ENCODE assay signal across 8 mouse cellular contexts in genomic region chr13:99516448-99516881, GRCm38 (mm10). TPM values are rescaled to one million over a fixed set of nuclear protein-coding genes. Genes with fewer than 3 reads are reported as not detected.
DNase-seq lines count a peak whose midpoint lies in the region; ATAC-seq lines count a peak whose summit lies in the region.

Gene Map1b, minus strand, starts transcription at chr13:99516540.

- H3K36me3 ChIP-seq in lung, embryonic 16.5 days (ENCODE audit: control insufficient read depth, insufficient read depth, low read length), result no peaks in the 10 kb centered on the region

- ATAC-seq in hematopoietic stem cell, adult 5-6 weeks (replicated peaks in 1 of 2; ENCODE audit: insufficient read depth in 1 of 2, low FRiP score in 2 of 2, low TSS enrichment in 1 of 2, low read depth in 1 of 2, poor library complexity in 2 of 2, severe bottlenecking in 2 of 2), result peak; percentile 19 to 41; a peak in 2 of 4 replicates
- ATAC-seq in lung, embryonic 16.5 days (ENCODE audit: low read depth), result peak; percentile 84

- peak within 1 kb of the TSS; percentile 57 for H3K27ac ChIP-seq in lung, embryonic 16.5 days (ENCODE audit: low read length)

- H3K4me3 ChIP-seq in lung, embryonic 16.5 days (ENCODE audit: low read length), result peak within 1 kb of the TSS; percentile 72

- H3K27me3 ChIP-seq in lung, embryonic 16.5 days (ENCODE audit: control insufficient read depth, insufficient read depth, low read depth, low read length), result peaks cover 3% of the 10 kb centered on the region; the same call in 1 of the 2 replicates

- peak within 1 kb of the TSS; percentile 73 for H3K9ac ChIP-seq in lung, embryonic 16.5 days (ENCODE audit: low read length)

- DNase-seq in WW6 (ENCODE audit: low read depth, low spot score), result peak; percentile 45
- peak; percentile 86 for DNase-seq in cerebellum, adult 8-10 months
- DNase-seq in frontal cortex, adult 2 months (ENCODE audit: extremely low spot score in 1 of 2, low spot score in 1 of 2), result peak; percentile 60 to 82
- DNase-seq in layer of hippocampus, postnatal 10 days (ENCODE audit: low spot score in 2 of 2), result peak; percentile 75 to 81
- DNase-seq in retina, postnatal 1 day, result peak; percentile 93
- DNase-seq in c-Kit-positive CD71-positive TER-119-positive erythroid progenitor cells, embryonic 14.5 days (ENCODE audit: low spot score), result no peak

- H3K4me2 ChIP-seq in lung, embryonic 16.5 days (ENCODE audit: low read depth, low read length), result peak within 1 kb of the TSS; percentile 96

- under 1% methylated on average over 26 of the region's 32 CpGs for WGBS in lung, embryonic 16.5 days

- no peaks in the 10 kb centered on the region for H3K9me3 ChIP-seq in lung, embryonic 16.5 days (ENCODE audit: control insufficient read depth, low read length)

- H3K4me1 ChIP-seq in lung, embryonic 16.5 days (replicated peaks; ENCODE audit: control insufficient read depth, insufficient read depth, low read length), result peaks cover 24% of the 10 kb centered on the region

RNA-seq across cellular contexts. Expression of gene Map1b, which starts in this region (rescaled TPM):
- 145 and 146 TPM in 2 replicates for polyA plus RNA-seq in frontal cortex, adult 2 months (2012; rRNA removed)
- total RNA-seq in hematopoietic stem cell, adult 5-6 weeks (2017), result 0.06 and 0.15 TPM in 2 replicates
- total RNA-seq in layer of hippocampus, postnatal 10 days (2021), result 1,000 to 10,000 TPM; 1,031 to 1,111 TPM
- polyA plus RNA-seq in lung, embryonic 16.5 days (2015; fragmentation: Nextera tagmentation; extraction: Ambion mirVana), result 65.0 and 67.1 TPM in 2 replicates

Comparison
In these comparisons a context has a peak if more than half of its experiments do, and no peak if none do; other contexts are left out.
1. RNA of gene Map1b (total RNA-seq): 1,031 to 1,111 TPM in layer of hippocampus, postnatal 10 days; 0.06 to 0.15 TPM in hematopoietic stem cell, adult 5-6 weeks; every median in the first group is over 100 times any median in the second.
2. Peak in ATAC-seq in hematopoietic stem cell, adult 5-6 weeks; RNA of the gene not detected or under 1 TPM.